Mouse (Mus musculus) olfactory bulb, adult 2 months (tissue): Measurements from ENCODE around the gene Olfr160.

ENCODE experiments used
- CTCF ChIP-seq: fragments of 200-500 bp; IDR thresholded peaks from 2 replicates; pipeline ENCODE4 v1.5.1; 2012; ENCODE audit warnings: low read depth, mild to moderate bottlenecking, low read length, moderate library complexity; ENCODE audit not compliant: insufficient read depth
- POLR2A ChIP-seq: fragments of 200-500 bp; IDR thresholded peaks from 2 replicates; pipeline ENCODE4 v1.6.1; 2012; ENCODE audit warnings: mild to moderate bottlenecking, low read depth, low read length, moderate library complexity; ENCODE audit not compliant: insufficient read depth

GRCm38 (mm10) chr9:37752006-37752405 is 36.0 kb upstream of the Olfr160 start:
- no peak for TF ChIP-seq POLR2A
- no peak for TF ChIP-seq CTCF
